Mouse (Mus musculus) spleen, adult 2 months (tissue): ENCODE results near the gene Gm17651.

ENCODE experiments used
- CTCF ChIP-seq: fragments of 200-500 bp; IDR thresholded peaks from 2 replicates; pipeline ENCODE4 v1.5.1; 2011; ENCODE audit warnings: mild to moderate bottlenecking, inconsistent platforms; ENCODE audit not compliant: insufficient read depth, insufficient read length, insufficient replicate concordance; ENCODE audit errors: extremely low read depth
- POLR2A ChIP-seq: fragments of 200-500 bp; IDR thresholded peaks from 2 replicates; pipeline ENCODE4 v1.6.1; 2011; ENCODE audit warnings: low read depth, low read length, inconsistent platforms

DNA sequence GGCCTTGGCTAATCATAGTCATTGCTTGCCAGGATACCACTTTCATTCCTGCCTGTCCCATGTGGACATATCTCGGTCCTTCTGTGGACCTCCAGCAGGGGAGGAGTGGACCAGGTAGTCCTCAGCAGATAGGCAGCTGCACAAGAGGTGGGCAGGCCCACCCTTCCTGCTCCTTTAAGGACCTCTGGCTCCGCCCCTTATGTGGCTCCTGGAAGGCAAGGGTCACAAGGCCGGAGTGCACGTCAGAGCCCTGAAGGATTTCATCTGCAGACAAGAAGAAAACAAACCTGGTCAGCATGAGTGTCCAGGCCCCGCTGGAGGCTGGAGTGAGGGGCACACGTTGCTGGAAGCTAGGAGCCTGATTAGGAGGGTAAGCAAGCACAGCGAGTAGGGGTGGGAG lies 16.1 kb upstream of the Gm17651 start:
- TF ChIP-seq CTCF = no peak
- no peak for TF ChIP-seq POLR2A
